Mouse (Mus musculus) limb, embryonic 14.5 days (tissue): ENCODE data around the gene Ercc8. TPM values are rescaled to one million over a fixed set of nuclear protein-coding genes. Genes with fewer than 3 reads are reported as not detected.

Experiments
- ATAC-seq: fragments of 200-750 bp; cut with Nextera tagmentation; 2 replicates; pipeline ENCODE4 v1.8.0; 2017; ENCODE audit warnings: low read depth, moderate number of reproducible peaks, moderate TSS enrichment; ENCODE audit not compliant: low FRiP score
- DNase-seq: peaks from one replicate; pipeline ENCODE4 v3.0.0-alpha.2; 2015; ENCODE audit warnings: low spot score
- H3K27ac ChIP-seq: fragments of 300-500 bp; sonication (generic); replicated peaks from 2 replicates; pipeline ENCODE4 v1.5.1; 2014; ENCODE audit warnings: low read depth, mild to moderate bottlenecking, low read length, moderate library complexity, mixed read lengths
- H3K27me3 ChIP-seq: fragments of 300-500 bp; sonication (generic); 2 replicates; pipeline ENCODE4 v1.6.1; 2014; ENCODE audit warnings: low read length, mixed read lengths; ENCODE audit not compliant: control insufficient read depth, insufficient read depth
- H3K36me3 ChIP-seq: fragments of 300-500 bp; sonication (generic); 2 replicates; pipeline ENCODE4 v1.6.1; 2014; ENCODE audit warnings: mild to moderate bottlenecking, low read length, moderate library complexity, mixed read lengths; ENCODE audit not compliant: control insufficient read depth, insufficient read depth
- H3K4me1 ChIP-seq: fragments of 300-500 bp; sonication (generic); 2 replicates; pipeline ENCODE4 v1.6.1; 2014; ENCODE audit warnings: antibody characterized with exemption, low read length, mixed read lengths; ENCODE audit not compliant: control insufficient read depth, insufficient read depth
- H3K4me2 ChIP-seq: fragments of 300-500 bp; sonication (generic); replicated peaks from 2 replicates; pipeline ENCODE4 v1.6.1; 2014; ENCODE audit warnings: low read depth, mild to moderate bottlenecking, low read length, moderate library complexity; ENCODE audit not compliant: severe bottlenecking
- H3K4me3 ChIP-seq: fragments of 300-500 bp; sonication (generic); replicated peaks from 2 replicates; pipeline ENCODE4 v1.5.1; 2014; ENCODE audit warnings: low read length
- H3K9ac ChIP-seq: fragments of 300-500 bp; sonication (generic); 2 replicates; pipeline ENCODE4 v1.6.1; 2014; ENCODE audit warnings: mild to moderate bottlenecking, low read depth, low read length, moderate library complexity; ENCODE audit not compliant: severe bottlenecking
- H3K9me3 ChIP-seq: fragments of 300-500 bp; sonication (generic); 2 replicates; pipeline ENCODE4 v1.6.1; 2016; ENCODE audit warnings: low read length; ENCODE audit not compliant: control insufficient read depth
- POLR2A ChIP-seq: fragments of 200-500 bp; IDR thresholded peaks from 2 replicates; pipeline ENCODE4 v1.8.0; 2012; ENCODE audit warnings: inconsistent platforms, mild to moderate bottlenecking, moderate library complexity, borderline replicate concordance; ENCODE audit not compliant: insufficient read depth, insufficient read length; ENCODE audit errors: extremely low read depth
- WGBS: fragments of 180-500 bp; shearing (Covaris S2); extraction: QIAGEN DNeasy Blood & Tissue Kit; methylation state at CpG from one replicate; pipeline ENCODE4 v1.1.7; 2014; 5-methylcytosine and 5-hydroxymethylcytosine counted together
- polyA plus RNA-seq, 2 experiments: library from polyadenylated mRNA; depleted of rRNA in 1 of 2; stranded (reverse) in 1 of 2; unstranded in 1 of 2; fragments of >200 nt; fragmentation: Nextera tagmentation in 1 of 2; extraction: Ambion mirVana in 1 of 2; gene quantifications; 2 replicates each; pipeline versions ENCODE4 v1.2.1 to v1.2.3; 2012 to 2014

The Ercc8 gene
- polyA plus RNA-seq, 2 experiments, result 16.1 to 24.2 TPM

DNA sequence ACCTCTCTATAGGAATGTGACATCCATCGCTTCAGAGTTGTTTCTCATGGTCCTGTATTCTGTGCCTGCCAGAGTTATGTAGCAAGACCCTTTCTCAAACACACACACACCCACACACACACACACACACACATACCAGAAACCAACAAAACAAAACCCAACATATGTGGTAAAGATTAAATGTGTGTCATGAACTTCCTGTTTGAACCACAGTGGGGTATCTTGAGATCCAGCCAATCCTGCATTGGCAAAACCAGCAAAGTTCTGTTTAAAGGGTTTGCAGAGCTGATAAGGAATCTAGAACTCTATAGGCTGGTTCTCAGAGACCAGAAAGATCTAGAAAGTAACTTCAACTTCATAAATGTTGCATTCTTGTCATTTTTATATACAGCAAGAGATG, 11.5 kb downstream of the Ercc8 start:
- Histone ChIP-seq H3K4me1 (no peaks in the 10 kb centered on the region), H3K9ac (no peak overlapping the region), H3K36me3 (peaks cover 22% of the 10 kb centered on the region), H3K27me3 (no peaks in the 10 kb centered on the region), H3K4me2 (no peak overlapping the region), H3K27ac (no peak overlapping the region), H3K9me3 (no peaks in the 10 kb centered on the region), H3K4me3 (no peak overlapping the region)
- no peak for TF ChIP-seq POLR2A
- ATAC-seq (no peak), DNase-seq (no peak)
- 94% methylated on average over 1 of the region's 1 CpGs for WGBS

DNA sequence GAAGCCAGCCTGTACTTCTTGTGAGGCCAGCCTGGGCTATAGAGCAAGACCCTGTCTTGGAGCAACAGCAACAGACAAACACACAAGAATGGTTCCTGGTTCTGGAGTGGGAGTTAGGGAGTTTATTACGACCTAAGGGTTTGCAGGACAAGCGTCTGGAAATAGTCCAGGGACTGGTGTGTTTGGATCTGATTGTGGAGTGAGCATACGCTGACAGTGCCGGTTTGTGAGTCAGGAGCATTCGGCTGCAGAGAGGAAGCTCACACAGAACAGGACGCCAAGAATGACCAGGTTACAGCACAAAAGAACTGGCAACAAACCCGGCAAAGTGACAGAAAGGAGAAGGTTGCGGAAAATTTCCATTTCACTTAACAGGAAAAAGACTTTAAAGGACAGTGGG, 12.0 kb downstream of the Ercc8 start:
- H3K9me3 ChIP-seq, result no peaks in the 10 kb centered on the region
- H3K4me1 ChIP-seq, result no peaks in the 10 kb centered on the region
- no peak overlapping the region for H3K4me2 ChIP-seq
- ATAC-seq (no peak), DNase-seq (no peak)
- TF ChIP-seq POLR2A, result no peak
- H3K36me3 ChIP-seq, result peaks cover 25% of the 10 kb centered on the region
- WGBS, result 85% methylated on average over 8 of the region's 8 CpGs
- no peak overlapping the region for H3K27ac ChIP-seq
- no peaks in the 10 kb centered on the region for H3K27me3 ChIP-seq
- no peak overlapping the region for H3K4me3 ChIP-seq
- H3K9ac ChIP-seq, result no peak overlapping the region

GRCm38 (mm10) chr13:108179618-108180017, 21.1 kb downstream of the Ercc8 start:
- 87% methylated on average over 8 of the region's 8 CpGs for WGBS
- peaks cover 64% of the 10 kb centered on the region for H3K36me3 ChIP-seq

DNA sequence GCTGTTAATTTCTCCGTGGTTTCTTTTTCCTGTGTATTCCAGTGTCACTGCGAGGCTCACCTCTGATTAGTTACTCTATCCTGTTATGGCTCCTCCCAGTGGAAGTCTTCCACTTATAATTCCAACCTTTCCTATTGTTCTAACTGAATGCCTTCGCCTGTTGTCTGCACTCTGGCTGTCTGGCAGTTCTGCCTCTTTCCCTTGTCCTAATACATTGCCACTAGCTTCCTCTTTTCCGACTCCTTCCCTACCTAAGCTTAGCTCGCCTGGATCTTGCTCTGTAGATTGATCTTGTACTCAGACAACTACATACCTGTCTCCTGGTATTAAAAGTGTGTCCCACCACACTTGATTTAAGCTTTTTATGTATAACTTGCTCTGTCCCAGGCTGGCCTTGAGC, 22.3 kb downstream of the Ercc8 start:
- Histone ChIP-seq H3K4me1 (no peaks in the 10 kb centered on the region), H3K9me3 (no peaks in the 10 kb centered on the region), H3K36me3 (peaks cover 64% of the 10 kb centered on the region), H3K4me3 (no peak overlapping the region), H3K27ac (no peak overlapping the region), H3K4me2 (no peak overlapping the region), H3K27me3 (no peaks in the 10 kb centered on the region), H3K9ac (no peak overlapping the region)
- ATAC-seq (no peak), DNase-seq (no peak)
- TF ChIP-seq POLR2A, result no peak
- WGBS, result 86% methylated on average over 5 of the region's 5 CpGs

More at GRCm38 (mm10) chr13:108179618-108180017, 21.1 kb downstream of the Ercc8 start:
- H3K4me2 ChIP-seq, result no peak overlapping the region
- no peak overlapping the region for H3K27ac ChIP-seq
- no peaks in the 10 kb centered on the region for H3K27me3 ChIP-seq
- H3K4me1 ChIP-seq, result no peaks in the 10 kb centered on the region
- TF ChIP-seq POLR2A, result no peak
- no peak overlapping the region for H3K4me3 ChIP-seq
- DNase-seq (no peak), ATAC-seq (no peak)
- H3K9ac ChIP-seq, result no peak overlapping the region
- no peaks in the 10 kb centered on the region for H3K9me3 ChIP-seq

- H3K27ac ChIP-seq, result no peak overlapping the region
- no peaks in the 10 kb centered on the region for H3K27me3 ChIP-seq
- peaks cover 51% of the 10 kb centered on the region for H3K36me3 ChIP-seq
- no peak overlapping the region for H3K4me2 ChIP-seq
- no peak overlapping the region for H3K4me3 ChIP-seq
- no peak overlapping the region for H3K9ac ChIP-seq
- ATAC-seq (no peak), DNase-seq (no peak)
- TF ChIP-seq POLR2A, result no peak
- H3K9me3 ChIP-seq, result no peaks in the 10 kb centered on the region
- H3K4me1 ChIP-seq, result no peaks in the 10 kb centered on the region
These were observed 26.3 kb downstream of the Ercc8 start for GRCm38 (mm10) chr13:108184743-108185255.

DNA sequence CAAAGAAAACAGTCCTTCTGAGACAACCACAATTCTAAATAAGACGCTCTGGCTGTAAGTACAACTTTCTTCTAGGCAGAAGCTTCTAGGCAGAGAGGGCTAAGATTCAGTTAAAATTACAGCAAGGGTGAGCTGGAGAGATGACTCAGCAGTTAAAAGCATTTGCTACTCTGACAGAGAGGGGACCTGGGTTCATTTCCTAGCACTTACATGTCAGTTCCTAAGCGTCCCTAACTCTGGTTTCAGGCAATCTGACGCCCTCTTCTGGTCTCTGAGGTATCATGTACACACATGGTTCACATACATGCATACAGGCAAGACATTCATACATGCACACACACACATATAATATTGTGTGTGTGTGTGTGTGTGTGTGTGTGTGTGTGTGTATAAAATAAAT, 27.0 kb downstream of the Ercc8 start:
- Histone ChIP-seq H3K4me1 (no peaks in the 10 kb centered on the region), H3K36me3 (peaks cover 48% of the 10 kb centered on the region), H3K27me3 (no peaks in the 10 kb centered on the region), H3K4me3 (no peak overlapping the region), H3K4me2 (no peak overlapping the region), H3K27ac (no peak overlapping the region), H3K9me3 (no peaks in the 10 kb centered on the region), H3K9ac (no peak overlapping the region)
- DNase-seq (no peak), ATAC-seq (no peak)
- TF ChIP-seq POLR2A, result no peak
- 89% methylated on average over 3 of the region's 3 CpGs for WGBS
